Mouse (Mus musculus) small intestine, adult 2 months (tissue): Measurements from ENCODE around the gene Ccdc115. TPM values are rescaled to one million over a fixed set of nuclear protein-coding genes. Genes with fewer than 3 reads are reported as not detected.

Experiments used
- H3K27ac ChIP-seq: fragments of 200-500 bp; 2 replicates; pipeline ENCODE4 v1.5.1; 2012; ENCODE audit warnings: low read depth, low read length, control low read depth, inconsistent platforms; ENCODE audit not compliant: insufficient read depth
- H3K27me3 ChIP-seq: fragments of 200-500 bp; 2 replicates; pipeline ENCODE4 v1.6.1; 2012; ENCODE audit warnings: mild to moderate bottlenecking, moderate library complexity, low read length, inconsistent platforms; ENCODE audit not compliant: control insufficient read depth, insufficient read depth
- H3K36me3 ChIP-seq: fragments of 200-500 bp; 2 replicates; pipeline ENCODE4 v1.6.1; 2012; ENCODE audit warnings: mild to moderate bottlenecking, low read length, control low read depth, inconsistent platforms; ENCODE audit not compliant: control insufficient read depth, insufficient read depth
- H3K4me1 ChIP-seq: fragments of 200-500 bp; 2 replicates; pipeline ENCODE4 v1.6.1; 2012; ENCODE audit warnings: low read length, inconsistent platforms, mixed read lengths; ENCODE audit not compliant: control insufficient read depth, insufficient read depth, insufficient read length
- H3K4me3 ChIP-seq: fragments of 200-500 bp; 2 replicates; pipeline ENCODE4 v1.5.1; 2012; ENCODE audit warnings: low read depth, mild to moderate bottlenecking, control low read depth, inconsistent platforms, low read length, moderate library complexity
- CTCF ChIP-seq: fragments of 200-500 bp; IDR thresholded peaks from 2 replicates; pipeline ENCODE4 v1.5.1; 2012; ENCODE audit warnings: low read depth, mild to moderate bottlenecking, control low read depth, inconsistent platforms, low read length, moderate library complexity, mixed read lengths; ENCODE audit not compliant: insufficient replicate concordance, insufficient read length; ENCODE audit errors: extremely low read depth
- POLR2A ChIP-seq: fragments of 200-500 bp; IDR thresholded peaks from 2 replicates; pipeline ENCODE4 v1.6.1; 2012; ENCODE audit warnings: low read depth, mild to moderate bottlenecking, control low read depth, inconsistent platforms, low read length, moderate library complexity
- WGBS: fragments of 180-500 bp; shearing (Covaris S2); methylation state at CpG from one replicate; pipeline ENCODE4 v1.1.7; 2018; 5-methylcytosine and 5-hydroxymethylcytosine counted together
- polyA plus RNA-seq: library from polyadenylated mRNA; depleted of rRNA; stranded (reverse); fragments of >200 nt; gene quantifications from 2 replicates; pipeline ENCODE4 v1.2.3, GENCODE M21; 2012

Gene Ccdc115
- polyA plus RNA-seq, 1 experiment, result 12.5 TPM

- H3K36me3 ChIP-seq, result no peaks in the 10 kb centered on the region
- no peak overlapping the region for H3K4me3 ChIP-seq
- H3K4me1 ChIP-seq, result no peaks in the 10 kb centered on the region; the same call in 1 of the 2 replicates
- WGBS, result 43% methylated on average over 7 of the region's 7 CpGs
- H3K27me3 ChIP-seq, result no peaks in the 10 kb centered on the region
- TF ChIP-seq CTCF (peak; percentile 84; the same call in 1 of the 2 replicates), POLR2A (no peak)
- no peak overlapping the region for H3K27ac ChIP-seq
Measured at GRCm38 (mm10) chr1:34462766-34463165, 23.3 kb upstream of the Ccdc115 start.

GRCm38 (mm10) chr1:34460061-34460441 is 20.6 kb upstream of the Ccdc115 start:
- under 1% methylated on average over 15 of the region's 15 CpGs for WGBS
- no peaks in the 10 kb centered on the region; the same call in 1 of the 2 replicates for H3K4me1 ChIP-seq
- peak overlapping the region; percentile 84 for H3K27ac ChIP-seq
- no peak for TF ChIP-seq CTCF
- no peak for TF ChIP-seq POLR2A
- H3K36me3 ChIP-seq, result no peaks in the 10 kb centered on the region
- peak overlapping the region; percentile 85 for H3K4me3 ChIP-seq
- H3K27me3 ChIP-seq, result no peaks in the 10 kb centered on the region

GRCm38 (mm10) chr1:34459284-34460060 is 20.0 kb upstream of the Ccdc115 start, which contains the start of gene Ptpn18:
TSS of gene Ptpn18 (plus strand) at chr1:34459762.
- under 1% methylated on average over 48 of the region's 48 CpGs for WGBS
- Histone ChIP-seq H3K27ac (peak within 1 kb of the TSS; percentile 84), H3K36me3 (no peaks in the 10 kb centered on the region), H3K27me3 (no peaks in the 10 kb centered on the region), H3K4me3 (peak within 1 kb of the TSS; percentile 85), H3K4me1 (no peaks in the 10 kb centered on the region; the same call in 1 of the 2 replicates)
- TF ChIP-seq POLR2A (no peak; the same call in 1 of the 2 replicates), CTCF (peak; percentile 19; the same call in 1 of the 2 replicates)

- TF ChIP-seq CTCF, result no peak
- no peak for TF ChIP-seq POLR2A
- WGBS, result 55% methylated on average over 8 of the region's 8 CpGs
Measured at GRCm38 (mm10) chr1:34458431-34458830, 19.0 kb upstream of the Ccdc115 start.

GRCm38 (mm10) chr1:34443124-34443523 is 3.7 kb upstream of the Ccdc115 start:
- TF ChIP-seq CTCF (no peak), POLR2A (no peak)
- H3K36me3 ChIP-seq, result peaks cover 34% of the 10 kb centered on the region
- no peak overlapping the region for H3K4me3 ChIP-seq
- H3K27ac ChIP-seq, result no peak overlapping the region
- no peaks in the 10 kb centered on the region for H3K27me3 ChIP-seq
- H3K4me1 ChIP-seq, result peaks cover 2% of the 10 kb centered on the region; the same call in 1 of the 2 replicates
- 92% methylated on average over 6 of the region's 6 CpGs for WGBS

More at GRCm38 (mm10) chr1:34458431-34458830, 19.0 kb upstream of the Ccdc115 start:
- Histone ChIP-seq H3K4me1 (no peaks in the 10 kb centered on the region; the same call in 1 of the 2 replicates), H3K27me3 (no peaks in the 10 kb centered on the region), H3K36me3 (no peaks in the 10 kb centered on the region), H3K27ac (no peak overlapping the region), H3K4me3 (no peak overlapping the region)

GRCm38 (mm10) chr1:34439961-34440630 is 624 bp upstream of the Ccdc115 start:
- Histone ChIP-seq H3K4me3 (peak overlapping the region; percentile 75), H3K27ac (peak overlapping the region; percentile 13; the same call in 1 of the 2 replicates), H3K27me3 (no peaks in the 10 kb centered on the region), H3K4me1 (peaks cover 2% of the 10 kb centered on the region; the same call in 1 of the 2 replicates), H3K36me3 (peaks cover 24% of the 10 kb centered on the region)
- no peak for TF ChIP-seq POLR2A
- 0 out of 2 replicates have a peak, but pooled peaks have one; percentile 34 for TF ChIP-seq CTCF
- WGBS, result 6% methylated on average over 31 of the region's 31 CpGs
